8 mouse cellular contexts compared by ENCODE assay signal in genomic region chr4:150248009-150248408, GRCm38 (mm10). TPM values are rescaled to one million over a fixed set of nuclear protein-coding genes. Genes with fewer than 3 reads are reported as not detected.
DNase-seq lines count a peak whose midpoint lies in the region; ATAC-seq lines count a peak whose summit lies in the region.

No protein-coding gene starts in this region.

- DNase-seq in layer of hippocampus, adult 11-12 months (ENCODE audit: low spot score) = peak; percentile 79
- DNase-seq in layer of hippocampus, adult 9-10 months (ENCODE audit: low spot score) = no peak
- peak; percentile 90 for DNase-seq in brain, adult 2 months (ENCODE audit: low read depth, low spot score)
- DNase-seq in induced T-regulatory cell, adult 2 months (ENCODE audit: low read depth) = peak; percentile 86
- DNase-seq in limb, embryonic 10.5 days (ENCODE audit: low spot score) = peak; percentile 76
- peak; percentile 32 to 72 for DNase-seq in spleen, postnatal 10 days (ENCODE audit: low spot score in 2 of 2)

- H3K4me2 ChIP-seq in forebrain, embryonic 13.5 days = no peak overlapping the region
- H3K4me2 ChIP-seq in midbrain, embryonic 13.5 days (replicated peaks) = no peak overlapping the region

- peaks cover 69% of the 10 kb centered on the region for H3K36me3 ChIP-seq in forebrain, embryonic 13.5 days (ENCODE audit: poor library complexity, severe bottlenecking)
- peaks cover 98% of the 10 kb centered on the region for H3K36me3 ChIP-seq in limb, embryonic 10.5 days
- H3K36me3 ChIP-seq in midbrain, embryonic 13.5 days = peaks cover 67% of the 10 kb centered on the region

- H3K4me3 ChIP-seq in forebrain, embryonic 13.5 days = no peak overlapping the region
- no peak overlapping the region for H3K4me3 ChIP-seq in limb, embryonic 10.5 days
- no peak overlapping the region for H3K4me3 ChIP-seq in midbrain, embryonic 13.5 days (replicated peaks)

- 58% methylated on average over 5 of the region's 5 CpGs for WGBS in forebrain, embryonic 13.5 days
- WGBS in limb, embryonic 10.5 days = 73% methylated on average over 5 of the region's 5 CpGs
- 61% methylated on average over 5 of the region's 5 CpGs for WGBS in midbrain, embryonic 13.5 days

- H3K27me3 ChIP-seq in forebrain, embryonic 13.5 days = no peaks in the 10 kb centered on the region
- no peaks in the 10 kb centered on the region for H3K27me3 ChIP-seq in limb, embryonic 10.5 days (ENCODE audit: low read depth, poor library complexity, severe bottlenecking)
- H3K27me3 ChIP-seq in midbrain, embryonic 13.5 days = no peaks in the 10 kb centered on the region

- ATAC-seq in forebrain, embryonic 13.5 days = peak; percentile 52; the same call in 1 of the 2 replicates
- ATAC-seq in midbrain, embryonic 13.5 days = peak; percentile 52

- H3K9ac ChIP-seq in forebrain, embryonic 13.5 days = no peak overlapping the region
- no peak overlapping the region for H3K9ac ChIP-seq in midbrain, embryonic 13.5 days (replicated peaks)

- no peak overlapping the region for H3K27ac ChIP-seq in forebrain, embryonic 13.5 days
- no peak overlapping the region for H3K27ac ChIP-seq in limb, embryonic 10.5 days
- H3K27ac ChIP-seq in midbrain, embryonic 13.5 days = no peak overlapping the region

- H3K9me3 ChIP-seq in forebrain, embryonic 13.5 days (replicated peaks) = no peaks in the 10 kb centered on the region
- H3K9me3 ChIP-seq in limb, embryonic 10.5 days (replicated peaks) = no peaks in the 10 kb centered on the region
- no peaks in the 10 kb centered on the region for H3K9me3 ChIP-seq in midbrain, embryonic 13.5 days

- peaks cover 24% of the 10 kb centered on the region for H3K4me1 ChIP-seq in forebrain, embryonic 13.5 days
- H3K4me1 ChIP-seq in limb, embryonic 10.5 days = peaks cover 4% of the 10 kb centered on the region; the same call in 1 of the 2 replicates
- H3K4me1 ChIP-seq in midbrain, embryonic 13.5 days (replicated peaks) = peaks cover 24% of the 10 kb centered on the region

RNA-seq across cellular contexts. Expression of gene Eno1, which starts 11.5 kb away (rescaled TPM):
- 1,143 and 1,198 TPM in 2 replicates for polyA plus RNA-seq in forebrain, embryonic 13.5 days (2015; fragmentation: Nextera tagmentation; extraction: Ambion mirVana)
- 3,103 and 4,103 TPM in 2 replicates for polyA plus RNA-seq in limb, embryonic 10.5 days (2016; fragmentation: Nextera tagmentation; extraction: Ambion mirVana)
- 945 and 955 TPM in 2 replicates for polyA plus RNA-seq in midbrain, embryonic 13.5 days (2015; fragmentation: Nextera tagmentation; extraction: Ambion mirVana)

RNA-seq across cellular contexts. Expression of gene Rere, which starts 33.4 kb away (rescaled TPM):
- polyA plus RNA-seq in forebrain, embryonic 13.5 days (2015; fragmentation: Nextera tagmentation; extraction: Ambion mirVana) = 26.1 and 32.9 TPM in 2 replicates
- 34.0 and 40.3 TPM in 2 replicates for polyA plus RNA-seq in limb, embryonic 10.5 days (2016; fragmentation: Nextera tagmentation; extraction: Ambion mirVana)
- 42.4 and 43.6 TPM in 2 replicates for polyA plus RNA-seq in midbrain, embryonic 13.5 days (2015; fragmentation: Nextera tagmentation; extraction: Ambion mirVana)

RNA-seq across cellular contexts. Expression of gene Car6, which starts 46.9 kb away (rescaled TPM):
- 0.16 TPM in 1 of 2 replicates, not detected in the other for polyA plus RNA-seq in forebrain, embryonic 13.5 days (2015; fragmentation: Nextera tagmentation; extraction: Ambion mirVana)
- polyA plus RNA-seq in limb, embryonic 10.5 days (2016; fragmentation: Nextera tagmentation; extraction: Ambion mirVana) = not detected in 2 replicates
- polyA plus RNA-seq in midbrain, embryonic 13.5 days (2015; fragmentation: Nextera tagmentation; extraction: Ambion mirVana) = not detected in 2 replicates
